Mouse (Mus musculus) liver, embryonic 14.5 days (tissue): Measurements from ENCODE around the gene Dnajb14.

ENCODE experiments used
- CTCF ChIP-seq: IDR thresholded peaks from 2 replicates; pipeline ENCODE4 v1.5.1; 2016; ENCODE audit warnings: antibody characterized with exemption, low read depth, control low read depth
- EP300 ChIP-seq: IDR thresholded peaks from 2 replicates; pipeline ENCODE4 v1.6.1; 2016; ENCODE audit warnings: antibody characterized with exemption, low read depth

- TF ChIP-seq CTCF (no peak), EP300 (no peak)
Observed at GRCm38 (mm10) chr3:137855328-137855727, 12.1 kb upstream of the Dnajb14 start.
